In genomic region chr2:124509479-124509878, GRCm38 (mm10) we compare ENCODE assay signal across 23 mouse cellular contexts.
DNase-seq lines count a peak whose midpoint lies in the region; ATAC-seq and TF ChIP-seq lines count a peak whose summit lies in the region.
"Had no signal": no experiment of that assay in that cellular context is flagged by ENCODE, and none has a peak within 500 bp of the region (broad histone marks: within the 10 kb centered on the region; RNA-seq: fewer than 3 reads in every experiment).

No protein-coding gene starts in this region.

- CTCF ChIA-PET in Patski (lab: Charles Lee) = interaction anchor here (1.2 kb wide), 1 partner anchor 10 kb away, joined by 6 read pairs; no protein-coding TSS in a partner anchor

- H3K27ac ChIP-seq in left cerebral cortex, adult 2 months = no peak overlapping the region
- H3K27ac ChIP-seq in hindbrain, embryonic 10.5 days = no peak overlapping the region
- H3K27ac ChIP-seq: heart, embryonic 10.5 days; hindbrain, embryonic 15.5 days had no signal

- intact Hi-C loops in left cerebral cortex, adult 2 months (cut with DNase I) = no loop called here
- intact Hi-C loops in left cerebral cortex, postnatal 14 days (cut with DNase I) = no loop called here

- POLR2A ChIA-PET in Patski (lab: Charles Lee) = no interaction called here

- no peak overlapping the region for H3K4me3 ChIP-seq in left cerebral cortex, adult 2 months
- H3K4me3 ChIP-seq in hindbrain, embryonic 10.5 days = no peak overlapping the region
- H3K4me3 ChIP-seq: heart, embryonic 10.5 days; hindbrain, embryonic 15.5 days; megakaryocyte, embryonic 14.5 days had no signal

- 81% methylated on average over 6 of the region's 6 CpGs for WGBS in hindbrain, embryonic 10.5 days

- H3K27me3 ChIP-seq in Patski = no peaks in the 10 kb centered on the region
- peaks cover 86% of the 10 kb centered on the region for H3K27me3 ChIP-seq in hindbrain, embryonic 10.5 days (ENCODE audit: insufficient read depth, poor library complexity, severe bottlenecking)
- H3K27me3 ChIP-seq: hindbrain, embryonic 15.5 days; megakaryocyte, embryonic 14.5 days had no signal

- H3K9me3 ChIP-seq in hindbrain, embryonic 10.5 days = no peaks in the 10 kb centered on the region
- H3K9me3 ChIP-seq: heart, embryonic 10.5 days; hindbrain, embryonic 15.5 days; megakaryocyte, embryonic 14.5 days had no signal

- peak; percentile 6 for DNase-seq in adrenal gland, adult 2 months
- no peak for DNase-seq in adrenal gland, postnatal 4 days (ENCODE audit: low spot score in 2 of 2)
- peak; percentile 36 to 50 for DNase-seq in left cerebral cortex, adult 2 months (ENCODE audit: extremely low spot score in 1 of 2, low spot score in 2 of 2)
- DNase-seq in left cerebral cortex, postnatal 14 days (ENCODE audit: low spot score in 2 of 2) = no peak
- DNase-seq in Patski (ENCODE audit: low read depth, low spot score) = peak; percentile 81
- DNase-seq in layer of hippocampus, adult 9-10 months (ENCODE audit: low spot score) = peak; percentile 21
- DNase-seq in hindbrain, embryonic 10.5 days (ENCODE audit: low spot score) = no peak
- DNase-seq in B cell, adult 2 months = no peak
- DNase-seq: cerebellum, adult 11 months; cerebellum, postnatal 36 days; gastrocnemius, postnatal 14 days; heart, postnatal 10 days; kidney, adult 18-20 months; kidney, postnatal 14 days; liver; liver, postnatal 0 days; lung, postnatal 14 days; thymus, adult 18-20 months had no signal

- peak; percentile 92 for ATAC-seq in Patski
- ATAC-seq: forebrain, embryonic 16.5 days; liver, postnatal 0 days; midbrain, embryonic 16.5 days had no signal

- H3K4me1 ChIP-seq in hindbrain, embryonic 10.5 days (replicated peaks) = peaks cover 18% of the 10 kb centered on the region
- H3K4me1 ChIP-seq: megakaryocyte, embryonic 14.5 days had no signal

- TF ChIP-seq CTCF in left cerebral cortex, adult 2 months (IDR thresholded peaks at IDR 0.05) = no peak
- no peak for TF ChIP-seq CTCF in Patski (IDR thresholded peaks at IDR 0.05)

- H3K36me3 ChIP-seq in hindbrain, embryonic 10.5 days = no peaks in the 10 kb centered on the region
- H3K36me3 ChIP-seq: heart, embryonic 10.5 days; hindbrain, embryonic 15.5 days had no signal

- in situ Hi-C loops in Patski (cut with MboI; ENCODE audit: low pct_unique_long_range_greater_than_20kb) = no loop called here

Comparison
In these comparisons a context has a peak if more than half of its experiments do, and no peak if none do; other contexts are left out.
1. DNase-seq: peak in adrenal gland, adult 2 months (single experiment), left cerebral cortex, adult 2 months (2 of 2), Patski (single experiment) and layer of hippocampus, adult 9-10 months (single experiment); none in adrenal gland, postnatal 4 days (0 of 2), left cerebral cortex, postnatal 14 days (0 of 2), hindbrain, embryonic 10.5 days (single experiment) and B cell, adult 2 months (0 of 2).